Mouse (Mus musculus) WW6 (cell line): ENCODE results near the gene Cyp27a1.

Experiments
- DNase-seq: peaks from one replicate; pipeline ENCODE4 v3.0.0-alpha.2; 2013; ENCODE audit warnings: low read depth, low spot score

Gene Cyp27a1

GRCm38 (mm10) chr1:74713099-74713858 is at the start of gene Cyp27a1:
Gene Cyp27a1, plus strand, starts transcription at chr1:74713574.
- DNase-seq, result peak; percentile 11

GRCm38 (mm10) chr1:74665153-74665552 is 48.2 kb upstream of the Cyp27a1 start:
- DNase-seq, result no peak

GRCm38 (mm10) chr1:74668371-74668770 is 45.0 kb upstream of the Cyp27a1 start:
- no peak for DNase-seq

GRCm38 (mm10) chr1:74672731-74673130 is 40.6 kb upstream of the Cyp27a1 start:
- DNase-seq, result no peak

GRCm38 (mm10) chr1:74676863-74677262 is 36.5 kb upstream of the Cyp27a1 start:
- no peak for DNase-seq

- no peak for DNase-seq
Observed at GRCm38 (mm10) chr1:74677843-74678242, 35.5 kb upstream of the Cyp27a1 start.

- no peak for DNase-seq
Observed at GRCm38 (mm10) chr1:74687131-74687530, 26.2 kb upstream of the Cyp27a1 start.

- no peak for DNase-seq
Observed at GRCm38 (mm10) chr1:74693891-74694583, 19.3 kb upstream of the Cyp27a1 start.

- DNase-seq, result no peak
Observed at GRCm38 (mm10) chr1:74695836-74696235, 17.5 kb upstream of the Cyp27a1 start.

GRCm38 (mm10) chr1:74697416-74697815 is 16.0 kb upstream of the Cyp27a1 start:
- no peak for DNase-seq

- DNase-seq, result no peak
Observed at GRCm38 (mm10) chr1:74698353-74698752, 15.0 kb upstream of the Cyp27a1 start.

GRCm38 (mm10) chr1:74698791-74699190 is 14.6 kb upstream of the Cyp27a1 start:
- no peak for DNase-seq

- DNase-seq, result no peak
Observed at GRCm38 (mm10) chr1:74702142-74702553, 11.2 kb upstream of the Cyp27a1 start.

- no peak for DNase-seq
Observed at GRCm38 (mm10) chr1:74704156-74704555, 9.2 kb upstream of the Cyp27a1 start.

GRCm38 (mm10) chr1:74705016-74705415 is 8.4 kb upstream of the Cyp27a1 start:
- no peak for DNase-seq

- no peak for DNase-seq
Observed at GRCm38 (mm10) chr1:74709566-74709965, 3.8 kb upstream of the Cyp27a1 start.

- no peak for DNase-seq
Observed at GRCm38 (mm10) chr1:74712046-74712445, 1.3 kb upstream of the Cyp27a1 start.

- DNase-seq, result no peak
Observed at GRCm38 (mm10) chr1:74712461-74713098, 794 bp upstream of the Cyp27a1 start.

- DNase-seq, result no peak
Observed at GRCm38 (mm10) chr1:74713859-74714730, 721 bp downstream of the Cyp27a1 start.

GRCm38 (mm10) chr1:74714967-74715366 is 1.6 kb downstream of the Cyp27a1 start:
- DNase-seq, result no peak

- no peak for DNase-seq
Observed at GRCm38 (mm10) chr1:74715468-74715867, 2.1 kb downstream of the Cyp27a1 start.

GRCm38 (mm10) chr1:74715886-74716285 is 2.5 kb downstream of the Cyp27a1 start:
- DNase-seq, result no peak
